Mouse (Mus musculus) intestine, embryonic 14.5 days (tissue): ENCODE results near the gene Ccnd3. TPM values are rescaled to one million over a fixed set of nuclear protein-coding genes. Genes with fewer than 3 reads are reported as not detected.

Experiments used
- ATAC-seq: fragments of 200-750 bp; cut with Nextera tagmentation; replicated peaks from 2 replicates; pipeline ENCODE4 v1.8.0; 2017; ENCODE audit warnings: low read depth, moderate number of reproducible peaks, moderate TSS enrichment, moderate library complexity; ENCODE audit not compliant: low FRiP score, low TSS enrichment
- DNase-seq: peaks from one replicate; pipeline ENCODE4 v3.0.0-alpha.2; 2018; ENCODE audit warnings: low spot score
- H3K27ac ChIP-seq: fragments of 300-500 bp; sonication (generic); 2 replicates; pipeline ENCODE4 v1.5.1; 2014; ENCODE audit warnings: low read depth, mild to moderate bottlenecking, control low read depth
- H3K27me3 ChIP-seq: fragments of 300-500 bp; sonication (generic); replicated peaks from 2 replicates; pipeline ENCODE4 v1.6.1; 2014; ENCODE audit warnings: low read length, control low read depth; ENCODE audit not compliant: control insufficient read depth, insufficient read depth
- H3K36me3 ChIP-seq: fragments of 300-500 bp; sonication (generic); 2 replicates; pipeline ENCODE4 v1.6.1; 2014; ENCODE audit warnings: low read length, control low read depth; ENCODE audit not compliant: control insufficient read depth, insufficient read depth
- H3K4me1 ChIP-seq: fragments of 300-500 bp; sonication (generic); replicated peaks from 2 replicates; pipeline ENCODE4 v1.6.1; 2014; ENCODE audit warnings: low read length, control low read depth, mixed read lengths; ENCODE audit not compliant: control insufficient read depth, insufficient read depth
- H3K4me2 ChIP-seq: fragments of 300-500 bp; sonication (generic); 2 replicates; pipeline ENCODE4 v1.6.1; 2014; ENCODE audit warnings: low read length
- H3K4me3 ChIP-seq: fragments of 300-500 bp; sonication (generic); 2 replicates; pipeline ENCODE4 v1.5.1; 2014; ENCODE audit warnings: low read depth, low read length, control low read depth, mixed read lengths
- H3K9ac ChIP-seq: fragments of 300-500 bp; sonication (generic); 2 replicates; pipeline ENCODE4 v1.6.1; 2014; ENCODE audit warnings: mild to moderate bottlenecking, low read length
- H3K9me3 ChIP-seq: fragments of 300-500 bp; sonication (generic); 2 replicates; pipeline ENCODE4 v1.6.1; 2016; ENCODE audit warnings: low read length, control low read depth; ENCODE audit not compliant: control insufficient read depth
- WGBS: fragments of 180-500 bp; shearing (Covaris S2); extraction: QIAGEN DNeasy Blood & Tissue Kit; methylation state at CpG from one replicate; pipeline ENCODE4 v1.1.7; 2014; 5-methylcytosine and 5-hydroxymethylcytosine counted together
- polyA plus RNA-seq: library from polyadenylated mRNA; unstranded; fragments of >200 nt; fragmentation: Nextera tagmentation; extraction: Ambion mirVana; gene quantifications from 2 replicates; pipeline ENCODE4 v1.2.1, GENCODE M21; 2014

Gene Ccnd3
- polyA plus RNA-seq, 1 experiment from 2014 or later, result 457 TPM

DNA sequence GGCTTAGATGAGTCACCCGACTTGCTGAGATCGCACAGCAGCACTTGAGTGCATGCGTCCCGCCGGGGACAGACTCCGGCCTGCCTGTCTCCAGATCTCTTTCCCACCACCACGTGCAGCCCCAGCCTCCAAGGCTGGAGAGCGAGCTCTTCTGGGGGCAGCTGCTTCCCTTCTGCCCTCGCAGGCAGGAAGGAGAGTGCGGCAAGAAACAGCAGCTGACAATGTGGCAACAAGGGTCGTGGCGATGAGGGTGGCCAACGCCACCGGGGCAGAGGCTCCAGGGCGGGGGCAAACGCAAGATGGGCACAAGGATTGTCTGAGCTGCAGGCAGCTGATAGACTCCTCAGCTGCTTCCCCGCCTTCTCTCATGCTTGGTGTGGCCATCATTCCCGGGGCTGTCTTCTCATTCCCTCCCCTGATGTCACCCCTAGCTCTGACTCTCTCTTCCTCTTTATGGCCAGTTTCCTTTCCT, 18.4 kb downstream of the Ccnd3 start:
- Histone ChIP-seq H3K36me3 (no peaks in the 10 kb centered on the region), H3K27me3 (no peaks in the 10 kb centered on the region), H3K27ac (peak overlapping the region; percentile 97), H3K9me3 (no peaks in the 10 kb centered on the region), H3K4me3 (no peak overlapping the region), H3K9ac (no peak overlapping the region), H3K4me1 (peaks cover 50% of the 10 kb centered on the region), H3K4me2 (no peak overlapping the region)
- ATAC-seq (no peak), DNase-seq (peak; percentile 70)
- 31% methylated on average over 18 of the region's 18 CpGs for WGBS

DNA sequence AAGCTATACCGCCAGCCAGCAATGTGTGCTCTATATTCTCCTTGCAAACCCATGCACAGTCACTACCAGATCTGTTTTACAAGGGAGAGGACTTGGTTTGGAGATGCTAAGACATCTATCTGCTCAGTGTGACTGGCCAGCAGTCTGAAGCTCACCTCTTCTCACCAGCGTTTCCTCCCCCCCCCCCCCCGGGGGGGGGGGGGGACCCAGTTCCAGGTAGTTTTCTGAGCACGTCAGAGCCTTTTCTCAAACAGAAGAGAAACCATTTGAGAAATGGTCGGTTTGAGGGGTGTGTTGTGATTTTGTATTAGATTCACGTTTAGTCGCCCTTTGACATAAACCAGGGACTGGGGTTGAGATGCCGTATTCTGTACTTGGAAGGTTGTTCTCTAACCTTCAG, 19.2 kb downstream of the Ccnd3 start:
- Histone ChIP-seq H3K27ac (peak overlapping the region; percentile 97), H3K27me3 (no peaks in the 10 kb centered on the region), H3K4me3 (no peak overlapping the region), H3K9ac (no peak overlapping the region), H3K4me1 (peaks cover 55% of the 10 kb centered on the region), H3K36me3 (no peaks in the 10 kb centered on the region), H3K4me2 (no peak overlapping the region), H3K9me3 (no peaks in the 10 kb centered on the region)
- ATAC-seq, result no peak
- WGBS, result 47% methylated on average over 8 of the region's 8 CpGs
- DNase-seq, result no peak

DNA sequence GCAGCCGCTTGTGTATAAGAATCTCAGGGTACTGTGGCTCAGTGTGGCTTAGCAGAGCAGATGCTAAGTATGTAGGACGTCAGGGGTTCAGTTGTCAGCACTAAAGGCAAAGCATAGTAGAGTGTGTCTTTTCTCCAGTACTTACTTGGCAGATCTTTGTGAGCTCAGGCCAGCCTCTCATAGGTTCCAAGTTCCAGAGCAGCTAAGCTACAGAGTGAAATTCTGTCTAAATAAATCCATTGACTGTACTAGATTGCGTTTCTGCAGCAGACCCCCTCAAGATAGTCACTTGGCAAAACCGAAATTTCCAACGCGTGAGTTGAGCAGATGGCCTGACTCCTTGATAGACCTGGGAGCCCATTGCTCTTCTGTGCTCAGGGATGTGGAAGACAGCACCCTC, 20.1 kb downstream of the Ccnd3 start:
- H3K4me1 ChIP-seq, result peaks cover 55% of the 10 kb centered on the region
- WGBS, result 89% methylated on average over 6 of the region's 6 CpGs

GRCm38 (mm10) chr17:47526856-47527520, 22.1 kb downstream of the Ccnd3 start:
- ATAC-seq (no peak), DNase-seq (no peak)
- Histone ChIP-seq H3K9me3 (no peaks in the 10 kb centered on the region), H3K4me2 (peak overlapping the region; percentile 33), H3K27me3 (no peaks in the 10 kb centered on the region), H3K27ac (peak overlapping the region; percentile 96), H3K4me3 (no peak overlapping the region), H3K9ac (peak overlapping the region; percentile 31; the same call in 1 of the 2 replicates), H3K4me1 (peaks cover 48% of the 10 kb centered on the region), H3K36me3 (no peaks in the 10 kb centered on the region)
- WGBS, result 67% methylated on average over 17 of the region's 17 CpGs

More for the DNA sequence above, 20.1 kb downstream of the Ccnd3 start:
- H3K27ac ChIP-seq, result no peak overlapping the region
- H3K9ac ChIP-seq, result no peak overlapping the region
- no peaks in the 10 kb centered on the region for H3K36me3 ChIP-seq
- no peaks in the 10 kb centered on the region for H3K9me3 ChIP-seq
- no peak overlapping the region for H3K4me2 ChIP-seq
- ATAC-seq, result no peak
- no peak overlapping the region for H3K4me3 ChIP-seq
- no peak for DNase-seq
- H3K27me3 ChIP-seq, result no peaks in the 10 kb centered on the region

DNA sequence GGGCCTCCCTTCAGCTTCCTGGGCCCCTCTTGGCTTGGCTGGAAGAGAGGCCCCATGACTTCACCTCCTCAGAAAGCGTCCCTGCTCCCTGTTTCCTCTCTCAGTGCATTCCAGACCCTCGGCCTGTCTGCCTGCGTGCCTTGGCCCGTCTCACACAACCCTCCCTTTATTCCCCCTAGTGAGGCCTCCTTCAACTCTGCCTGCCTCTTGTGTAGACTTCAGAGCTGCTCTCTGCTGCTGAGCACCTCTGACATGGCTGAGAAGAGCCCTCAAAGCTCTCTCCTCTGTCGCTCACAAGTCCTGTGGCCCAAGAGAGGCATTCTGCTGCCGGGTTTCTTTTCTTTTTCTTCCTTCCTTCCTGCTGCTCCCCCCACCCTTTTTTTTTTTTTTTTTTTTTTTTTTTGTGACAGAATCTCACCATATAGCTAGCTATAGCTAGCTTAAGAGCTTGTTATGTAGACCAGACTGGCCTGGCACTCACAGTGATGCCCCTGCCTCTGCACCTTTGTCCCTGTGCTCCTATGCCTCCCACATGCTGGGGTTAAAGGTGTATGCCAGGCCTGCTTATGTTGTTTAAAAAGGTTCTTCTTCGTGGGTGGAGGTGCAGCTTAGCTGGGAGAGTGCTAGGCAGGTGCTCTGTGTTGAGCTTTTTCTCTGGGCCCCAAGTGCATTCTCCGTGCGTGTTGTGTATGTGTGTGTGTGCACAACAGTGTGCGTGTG, 22.9 kb downstream of the Ccnd3 start:
- Histone ChIP-seq H3K36me3 (no peaks in the 10 kb centered on the region), H3K9me3 (no peaks in the 10 kb centered on the region), H3K4me2 (peak overlapping the region; percentile 33), H3K9ac (peak overlapping the region; percentile 31), H3K27ac (peak overlapping the region; percentile 96), H3K4me1 (peaks cover 40% of the 10 kb centered on the region), H3K27me3 (no peaks in the 10 kb centered on the region), H3K4me3 (no peak overlapping the region)
- peak; percentile 84 for ATAC-seq
- WGBS, result 26% methylated on average over 10 of the region's 10 CpGs
- DNase-seq, result peak; percentile 77

DNA sequence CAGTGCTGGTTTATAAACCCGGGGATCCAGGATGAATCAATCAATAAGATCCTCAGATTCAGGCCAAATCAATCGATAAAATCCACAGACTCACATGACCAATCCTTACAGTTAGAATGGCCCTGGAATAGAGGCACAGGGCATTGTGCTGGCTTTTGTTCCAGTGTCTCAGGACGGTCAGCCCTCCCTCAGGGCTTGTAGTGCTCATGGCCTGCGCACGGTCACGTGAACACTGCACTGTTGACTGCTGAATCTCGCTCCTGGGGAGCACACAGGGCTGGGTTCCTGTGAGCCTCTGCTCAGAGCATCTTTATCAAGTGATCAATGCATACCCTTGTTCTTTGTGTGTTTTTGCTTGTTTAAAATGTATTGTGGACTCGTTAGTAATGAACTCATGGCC, 24.1 kb downstream of the Ccnd3 start:
- WGBS, result 83% methylated on average over 8 of the region's 8 CpGs
- ATAC-seq (no peak), DNase-seq (no peak)
- no peak overlapping the region for H3K4me2 ChIP-seq
- H3K27me3 ChIP-seq, result no peaks in the 10 kb centered on the region
- peaks cover 29% of the 10 kb centered on the region for H3K4me1 ChIP-seq
- H3K9ac ChIP-seq, result no peak overlapping the region
- no peaks in the 10 kb centered on the region for H3K9me3 ChIP-seq
- no peaks in the 10 kb centered on the region for H3K36me3 ChIP-seq
- no peak overlapping the region for H3K4me3 ChIP-seq
- H3K27ac ChIP-seq, result peak overlapping the region; percentile 96; the same call in 1 of the 2 replicates

DNA sequence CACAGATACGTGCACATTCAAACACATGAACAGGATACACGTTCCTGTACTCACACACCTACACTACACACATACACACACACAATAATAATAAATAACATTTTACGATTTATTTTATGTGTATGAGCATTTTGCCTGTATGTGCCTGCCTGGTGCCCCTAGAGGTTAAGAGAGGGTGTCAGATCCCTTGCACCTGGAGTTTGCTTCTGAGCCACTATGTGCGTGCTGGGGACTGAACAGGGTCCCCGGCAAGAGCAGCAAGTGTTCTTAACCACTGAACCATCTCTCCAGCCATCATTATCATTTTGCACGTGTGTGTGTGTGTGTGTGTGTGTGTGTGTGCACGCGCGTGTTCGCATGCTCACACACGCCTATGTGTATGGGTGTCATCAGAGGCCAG, 24.7 kb downstream of the Ccnd3 start:
- Histone ChIP-seq H3K9ac (no peak overlapping the region), H3K9me3 (no peaks in the 10 kb centered on the region), H3K4me1 (peaks cover 25% of the 10 kb centered on the region), H3K27me3 (no peaks in the 10 kb centered on the region), H3K27ac (no peak overlapping the region), H3K4me2 (no peak overlapping the region), H3K36me3 (no peaks in the 10 kb centered on the region), H3K4me3 (no peak overlapping the region)
- no peak for DNase-seq
- 89% methylated on average over 11 of the region's 11 CpGs for WGBS
- no peak for ATAC-seq

- Histone ChIP-seq H3K4me2 (no peak overlapping the region), H3K36me3 (no peaks in the 10 kb centered on the region), H3K27me3 (no peaks in the 10 kb centered on the region), H3K9me3 (no peaks in the 10 kb centered on the region), H3K27ac (no peak overlapping the region), H3K4me1 (peaks cover 23% of the 10 kb centered on the region), H3K9ac (no peak overlapping the region), H3K4me3 (no peak overlapping the region)
- DNase-seq, result no peak
- ATAC-seq, result no peak
- 70% methylated on average over 10 of the region's 10 CpGs for WGBS
Observed at GRCm38 (mm10) chr17:47531387-47531818, 26.6 kb downstream of the Ccnd3 start.
